ENCODE assay signal across 8 mouse cellular contexts in the genomic region with DNA sequence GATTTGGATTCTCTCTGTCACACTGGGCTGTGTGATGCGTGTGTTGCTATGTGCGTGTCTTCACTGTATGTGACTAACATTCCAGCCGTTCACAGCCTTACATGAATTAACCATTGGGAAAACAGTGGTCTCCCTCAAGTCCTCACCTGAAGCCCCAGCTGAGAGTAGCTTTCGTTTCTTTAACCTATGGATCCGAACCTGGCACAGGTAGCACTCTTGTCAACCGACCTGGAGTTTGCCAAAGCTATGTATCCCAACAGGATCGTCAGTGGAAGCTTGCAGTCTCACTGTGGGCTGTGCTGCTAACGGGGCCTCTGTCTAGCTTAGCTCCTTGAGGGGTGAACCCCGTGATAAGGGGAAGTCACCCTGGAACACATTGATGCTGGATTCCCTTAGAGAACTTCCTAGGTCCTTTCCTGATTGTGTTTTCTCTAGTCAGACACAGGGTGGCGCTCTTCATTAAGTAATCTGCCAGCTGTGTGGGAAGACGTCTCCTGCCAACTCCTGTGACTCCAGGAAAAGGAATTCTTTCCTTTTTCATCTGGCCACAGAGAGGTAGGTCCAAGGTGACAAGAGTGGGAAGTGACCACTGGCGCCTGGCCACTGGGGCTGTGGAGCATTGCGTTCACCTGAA. TPM values are rescaled to one million over a fixed set of nuclear protein-coding genes. Genes with fewer than 3 reads are reported as not detected.
DNase-seq lines count a peak whose midpoint lies in the region; ATAC-seq and TF ChIP-seq lines count a peak whose summit lies in the region.

No protein-coding gene starts in this region.

- DNase-seq in 416B (ENCODE audit: low read depth) (peak; percentile 69), adipocyte (ENCODE audit: low spot score) (peak; percentile 87)
- peak; percentile 90 for DNase-seq in embryo, embryonic 10.5 days (ENCODE audit: low spot score)
- peak; percentile 25 for DNase-seq in kidney, adult 11 months
- DNase-seq in liver, adult 2 months (ENCODE audit: extremely low read depth, low read depth, low spot score): peak; percentile 59
- DNase-seq in yolk sac, embryonic 10.5 days (ENCODE audit: low spot score): peak; percentile 58

- H3K4me3 ChIP-seq in liver, adult 2 months (ENCODE audit: insufficient read depth, low read depth, low read length): no peak overlapping the region
- no peak overlapping the region for H3K4me3 ChIP-seq in neural tube, embryonic 12.5 days

- peaks cover 14% of the 10 kb centered on the region for H3K36me3 ChIP-seq in liver, adult 2 months (ENCODE audit: control insufficient read depth, insufficient read depth, low read length)
- H3K36me3 ChIP-seq in neural tube, embryonic 12.5 days: peaks cover 29% of the 10 kb centered on the region

- TF ChIP-seq CTCF in liver, adult 2 months (IDR thresholded peaks at IDR 0.05; ENCODE audit: low read depth, low read length): peak; percentile 47

- no peaks in the 10 kb centered on the region for H3K27me3 ChIP-seq in liver, adult 2 months (ENCODE audit: control insufficient read depth, insufficient read depth, low read length)
- H3K27me3 ChIP-seq in neural tube, embryonic 12.5 days (replicated peaks): no peaks in the 10 kb centered on the region

- H3K4me1 ChIP-seq in liver, adult 2 months (ENCODE audit: control insufficient read depth, insufficient read depth, low read length): peaks cover 12% of the 10 kb centered on the region
- H3K4me1 ChIP-seq in neural tube, embryonic 12.5 days: peaks cover 9% of the 10 kb centered on the region

- H3K27ac ChIP-seq in liver, adult 2 months (replicated peaks; ENCODE audit: insufficient read depth, low read depth, low read length): no peak overlapping the region
- no peak overlapping the region for H3K27ac ChIP-seq in neural tube, embryonic 12.5 days

- H3K79me2 ChIP-seq in liver, adult 2 months (ENCODE audit: control insufficient read depth, insufficient read depth, low read length): no peaks in the 10 kb centered on the region

- no peak for TF ChIP-seq POLR2A in liver, adult 2 months (IDR thresholded peaks at IDR 0.05; ENCODE audit: extremely low read depth, insufficient read depth, low read length)

- WGBS in liver, adult 2 months: 42% methylated on average over 13 of the region's 13 CpGs
- 43% methylated on average over 13 of the region's 13 CpGs for WGBS in neural tube, embryonic 12.5 days

- H3K9ac ChIP-seq in liver, adult 2 months (ENCODE audit: low read depth, low read length): no peak overlapping the region
- 0 out of 2 replicates have a peak overlapping the region, but pooled peaks have one; percentile 44 for H3K9ac ChIP-seq in neural tube, embryonic 12.5 days

- peak overlapping the region; percentile 47 for H3K4me2 ChIP-seq in neural tube, embryonic 12.5 days (replicated peaks)

- ATAC-seq in granulocyte monocyte progenitor cell, adult 5-6 weeks (replicated peaks; ENCODE audit: poor library complexity, severe bottlenecking): peak; percentile 84
- peak; percentile 81 for ATAC-seq in neural tube, embryonic 12.5 days (ENCODE audit: low FRiP score, low read depth)

- no peaks in the 10 kb centered on the region for H3K9me3 ChIP-seq in neural tube, embryonic 12.5 days

RNA-seq across cellular contexts. Expression of a gene that starts 24.2 kb away (rescaled TPM):
- total RNA-seq in granulocyte monocyte progenitor cell, adult 5-6 weeks (2014; fragmentation: Nextera tagmentation): 3.2 and 4.3 TPM in 2 replicates
- total RNA-seq in granulocyte monocyte progenitor cell, adult 5-6 weeks (2017): 3.9 and 9.9 TPM in 2 replicates
- total RNA-seq in liver, adult 2 months (2014; rRNA removed): 3.8 and 3.9 TPM in 2 replicates
- polyA plus RNA-seq in liver, adult 2 months (2012; rRNA removed): 0.30 and 0.61 TPM in 2 replicates
- polyA plus RNA-seq in neural tube, embryonic 12.5 days (2016; fragmentation: Nextera tagmentation; extraction: Ambion mirVana): 3.9 and 4.0 TPM in 2 replicates

RNA-seq across cellular contexts. Expression of a gene that starts 24.2 kb away (rescaled TPM):
- total RNA-seq in granulocyte monocyte progenitor cell, adult 5-6 weeks (2014; fragmentation: Nextera tagmentation): not detected in 2 replicates
- total RNA-seq in granulocyte monocyte progenitor cell, adult 5-6 weeks (2017): not detected in 2 replicates
- not detected in 2 replicates for total RNA-seq in liver, adult 2 months (2014; rRNA removed)
- not detected in 2 replicates for polyA plus RNA-seq in liver, adult 2 months (2012; rRNA removed)
- polyA plus RNA-seq in neural tube, embryonic 12.5 days (2016; fragmentation: Nextera tagmentation; extraction: Ambion mirVana): not detected in 2 replicates

RNA-seq across cellular contexts. Expression of a gene that starts 24.5 kb away (rescaled TPM):
- 53.5 and 87.9 TPM in 2 replicates for total RNA-seq in granulocyte monocyte progenitor cell, adult 5-6 weeks (2014; fragmentation: Nextera tagmentation)
- 27.9 and 32.3 TPM in 2 replicates for total RNA-seq in granulocyte monocyte progenitor cell, adult 5-6 weeks (2017)
- 53.6 and 59.1 TPM in 2 replicates for total RNA-seq in liver, adult 2 months (2014; rRNA removed)
- polyA plus RNA-seq in liver, adult 2 months (2012; rRNA removed): 15.4 and 24.9 TPM in 2 replicates
- polyA plus RNA-seq in neural tube, embryonic 12.5 days (2016; fragmentation: Nextera tagmentation; extraction: Ambion mirVana): 99.1 and 107 TPM in 2 replicates

RNA-seq across cellular contexts. Expression of a gene that starts 55.5 kb away (rescaled TPM):
- total RNA-seq in granulocyte monocyte progenitor cell, adult 5-6 weeks (2014; fragmentation: Nextera tagmentation): 1.9 and 3.1 TPM in 2 replicates
- total RNA-seq in granulocyte monocyte progenitor cell, adult 5-6 weeks (2017): 2.4 and 4.0 TPM in 2 replicates
- 5.6 and 7.1 TPM in 2 replicates for total RNA-seq in liver, adult 2 months (2014; rRNA removed)
- polyA plus RNA-seq in liver, adult 2 months (2012; rRNA removed): 0.67 and 1.3 TPM in 2 replicates
- 9.2 and 11.8 TPM in 2 replicates for polyA plus RNA-seq in neural tube, embryonic 12.5 days (2016; fragmentation: Nextera tagmentation; extraction: Ambion mirVana)

Comparison
In these comparisons a context has a peak if more than half of its experiments do, and no peak if none do; other contexts are left out.
1. DNase-seq: peak in every context shown above with its lines; median percentile 90 in embryo, embryonic 10.5 days; 87 in adipocyte; 69 in 416B; 59 in liver, adult 2 months; 58 in yolk sac, embryonic 10.5 days; 25 in kidney, adult 11 months.